7 mouse cellular contexts compared by ENCODE assay signal in the genomic region with DNA sequence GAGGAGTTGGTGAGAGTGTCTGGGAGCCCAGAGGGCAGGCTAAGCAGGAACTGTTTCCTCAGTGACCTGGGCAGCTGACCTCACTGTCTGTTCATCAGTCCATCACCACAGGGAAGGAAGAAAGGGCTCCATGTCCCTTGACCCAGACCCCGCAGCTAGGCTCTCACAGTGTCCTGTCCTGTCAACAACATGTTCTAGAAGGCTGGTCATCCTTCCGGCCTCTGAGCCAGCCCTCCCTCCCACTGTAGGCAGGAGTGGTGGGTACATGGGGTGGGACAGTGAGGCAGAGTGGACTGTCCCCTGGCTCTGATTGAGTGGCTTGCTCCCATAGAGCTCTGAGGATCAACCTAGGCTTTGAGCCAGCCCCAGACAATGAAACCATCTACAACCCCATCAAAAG.
A peak's percentile ranks its signal among the peaks of the same experiment; 100 is the strongest.
DNase-seq lines count a peak whose midpoint lies in the region; ATAC-seq and TF ChIP-seq lines count a peak whose summit lies in the region.

No protein-coding gene starts in this region.

- WGBS in liver, adult 2 months, result 51% methylated on average over 2 of the region's 2 CpGs
- WGBS in liver, embryonic 11.5 days, result 55% methylated on average over 2 of the region's 2 CpGs
- 14% methylated on average over 2 of the region's 2 CpGs for WGBS in hindbrain, embryonic 11.5 days
- 65% methylated on average over 2 of the region's 2 CpGs for WGBS in liver, postnatal 0 days (ENCODE audit: insufficient replicate concordance)
- 67% methylated on average over 2 of the region's 2 CpGs for WGBS in stomach, embryonic 14.5 days

- no peak for ATAC-seq in liver, embryonic 11.5 days (replicated peaks; ENCODE audit: low FRiP score)
- 0 out of 2 replicates have a peak, but pooled peaks have one; percentile 8 for ATAC-seq in hindbrain, embryonic 11.5 days (ENCODE audit: low FRiP score)
- ATAC-seq in liver, postnatal 0 days, result no peak
- no peak for ATAC-seq in stomach, embryonic 14.5 days (ENCODE audit: insufficient number of reproducible peaks, insufficient read depth, low FRiP score, low read depth)
- ATAC-seq in megakaryocyte-erythroid progenitor cell, adult 5-6 weeks (replicated peaks; ENCODE audit: low FRiP score, low TSS enrichment, poor library complexity, severe bottlenecking), result no peak

- H3K4me2 ChIP-seq in liver, embryonic 11.5 days, result no peak overlapping the region; the same call in 1 of the 2 replicates
- no peak overlapping the region for H3K4me2 ChIP-seq in hindbrain, embryonic 11.5 days (replicated peaks; ENCODE audit: low read depth, low read length)
- no peak overlapping the region for H3K4me2 ChIP-seq in liver, postnatal 0 days (ENCODE audit: low read depth, low read length)
- no peak overlapping the region for H3K4me2 ChIP-seq in stomach, embryonic 14.5 days (replicated peaks; ENCODE audit: low read depth, low read length)

- no peak for TF ChIP-seq EP300 in liver, postnatal 0 days (IDR thresholded peaks at IDR 0.05; ENCODE audit: low read depth)

- no peaks in the 10 kb centered on the region for H3K27me3 ChIP-seq in liver, adult 2 months (ENCODE audit: control insufficient read depth, insufficient read depth, low read length)
- no peaks in the 10 kb centered on the region for H3K27me3 ChIP-seq in liver, embryonic 11.5 days (replicated peaks; ENCODE audit: control insufficient read depth, insufficient read depth, low read length)
- H3K27me3 ChIP-seq in hindbrain, embryonic 11.5 days (ENCODE audit: control insufficient read depth, insufficient read depth, low read length), result no peaks in the 10 kb centered on the region
- H3K27me3 ChIP-seq in liver, postnatal 0 days (ENCODE audit: insufficient read depth, low read length), result no peaks in the 10 kb centered on the region
- no peaks in the 10 kb centered on the region for H3K27me3 ChIP-seq in stomach, embryonic 14.5 days (ENCODE audit: control insufficient read depth, insufficient read depth, low read length)

- intact Hi-C loops in left cerebral cortex, postnatal 14 days (cut with DNase I), result no loop called here

- no peak for DNase-seq in liver, adult 2 months (ENCODE audit: extremely low read depth, low read depth, low spot score)
- no peak for DNase-seq in liver, embryonic 11.5 days (ENCODE audit: low spot score)
- no peak for DNase-seq in hindbrain, embryonic 11.5 days (ENCODE audit: low spot score)
- no peak for DNase-seq in liver, postnatal 0 days
- DNase-seq in left cerebral cortex, postnatal 14 days (ENCODE audit: low spot score in 2 of 2), result no peak

- no peak for TF ChIP-seq CTCF in liver, adult 2 months (IDR thresholded peaks at IDR 0.05; ENCODE audit: low read depth, low read length)
- TF ChIP-seq CTCF in liver, postnatal 0 days (IDR thresholded peaks at IDR 0.05; ENCODE audit: low read depth), result no peak

- peaks cover 47% of the 10 kb centered on the region for H3K79me2 ChIP-seq in liver, adult 2 months (ENCODE audit: control insufficient read depth, insufficient read depth, low read length)

- H3K4me3 ChIP-seq in liver, adult 2 months (ENCODE audit: insufficient read depth, low read depth, low read length), result no peak overlapping the region
- H3K4me3 ChIP-seq in liver, embryonic 11.5 days (ENCODE audit: low read depth, low read length), result no peak overlapping the region
- no peak overlapping the region for H3K4me3 ChIP-seq in hindbrain, embryonic 11.5 days (ENCODE audit: low read depth, low read length)
- no peak overlapping the region for H3K4me3 ChIP-seq in liver, postnatal 0 days (ENCODE audit: low read depth, low read length)
- H3K4me3 ChIP-seq in stomach, embryonic 14.5 days (ENCODE audit: low read depth, low read length), result no peak overlapping the region

- H3K36me3 ChIP-seq in liver, adult 2 months (ENCODE audit: control insufficient read depth, insufficient read depth, low read length), result no peaks in the 10 kb centered on the region
- H3K36me3 ChIP-seq in liver, embryonic 11.5 days (ENCODE audit: control insufficient read depth, insufficient read depth, low read length), result no peaks in the 10 kb centered on the region
- no peaks in the 10 kb centered on the region for H3K36me3 ChIP-seq in hindbrain, embryonic 11.5 days (ENCODE audit: control insufficient read depth, insufficient read depth, low read length)
- no peaks in the 10 kb centered on the region for H3K36me3 ChIP-seq in liver, postnatal 0 days (replicated peaks; ENCODE audit: insufficient read depth, low read length)
- no peaks in the 10 kb centered on the region for H3K36me3 ChIP-seq in stomach, embryonic 14.5 days (ENCODE audit: control insufficient read depth, insufficient read depth, low read length)

- H3K27ac ChIP-seq in liver, adult 2 months (replicated peaks; ENCODE audit: insufficient read depth, low read depth, low read length), result peak overlapping the region; percentile 70
- no peak overlapping the region for H3K27ac ChIP-seq in liver, embryonic 11.5 days (ENCODE audit: low read depth, low read length)
- H3K27ac ChIP-seq in hindbrain, embryonic 11.5 days (ENCODE audit: low read depth, low read length), result peak overlapping the region; percentile 68
- H3K27ac ChIP-seq in liver, postnatal 0 days (ENCODE audit: low read depth), result peak overlapping the region; percentile 64
- peak overlapping the region; percentile 52; the same call in 1 of the 2 replicates for H3K27ac ChIP-seq in stomach, embryonic 14.5 days (ENCODE audit: low read length)

- no peak overlapping the region for H3K9ac ChIP-seq in liver, adult 2 months (ENCODE audit: low read depth, low read length)
- H3K9ac ChIP-seq in liver, embryonic 11.5 days (ENCODE audit: low read depth, low read length), result no peak overlapping the region
- H3K9ac ChIP-seq in hindbrain, embryonic 11.5 days (ENCODE audit: low read depth, low read length), result 0 out of 2 replicates have a peak overlapping the region, but pooled peaks have one; percentile 15
- peak overlapping the region; percentile 44; the same call in 1 of the 2 replicates for H3K9ac ChIP-seq in liver, postnatal 0 days (replicated peaks)
- no peak overlapping the region for H3K9ac ChIP-seq in stomach, embryonic 14.5 days (replicated peaks; ENCODE audit: low read depth, low read length)

- no peaks in the 10 kb centered on the region for H3K9me3 ChIP-seq in liver, embryonic 11.5 days (ENCODE audit: control insufficient read depth, low read length)
- no peaks in the 10 kb centered on the region for H3K9me3 ChIP-seq in hindbrain, embryonic 11.5 days (ENCODE audit: control insufficient read depth, low read length)
- H3K9me3 ChIP-seq in liver, postnatal 0 days (ENCODE audit: low read length), result no peaks in the 10 kb centered on the region
- H3K9me3 ChIP-seq in stomach, embryonic 14.5 days (ENCODE audit: control insufficient read depth, low read depth, low read length), result no peaks in the 10 kb centered on the region

- no peak for TF ChIP-seq POLR2A in liver, adult 2 months (IDR thresholded peaks at IDR 0.05; ENCODE audit: extremely low read depth, insufficient read depth, low read length)

- peaks cover 63% of the 10 kb centered on the region for H3K4me1 ChIP-seq in liver, adult 2 months (ENCODE audit: control insufficient read depth, insufficient read depth, low read length)
- H3K4me1 ChIP-seq in liver, embryonic 11.5 days (replicated peaks; ENCODE audit: control insufficient read depth, insufficient read depth, low read length), result peaks cover 65% of the 10 kb centered on the region
- H3K4me1 ChIP-seq in hindbrain, embryonic 11.5 days (replicated peaks; ENCODE audit: control insufficient read depth, insufficient read depth, low read length), result peaks cover 22% of the 10 kb centered on the region
- H3K4me1 ChIP-seq in liver, postnatal 0 days (ENCODE audit: insufficient read depth), result peaks cover 80% of the 10 kb centered on the region
- H3K4me1 ChIP-seq in stomach, embryonic 14.5 days (ENCODE audit: control insufficient read depth, insufficient read depth, low read length), result peaks cover 34% of the 10 kb centered on the region

Comparison
In these comparisons a context has a peak if more than half of its experiments do, and no peak if none do; other contexts are left out.
1. H3K9ac ChIP-seq: peak in hindbrain, embryonic 11.5 days (single experiment) and liver, postnatal 0 days (single experiment); none in liver, adult 2 months (single experiment), liver, embryonic 11.5 days (single experiment) and stomach, embryonic 14.5 days (single experiment).